8 mouse cellular contexts compared by ENCODE assay signal in genomic region chr15:10872322-10872967, GRCm38 (mm10).
DNase-seq lines count a peak whose midpoint lies in the region; ATAC-seq and TF ChIP-seq lines count a peak whose summit lies in the region.

No protein-coding gene starts in this region.

- 20% methylated on average over 12 of the region's 13 CpGs for WGBS in midbrain, embryonic 11.5 days

- H3K36me3 ChIP-seq in midbrain, embryonic 11.5 days (ENCODE audit: control insufficient read depth, insufficient read depth, low read length): no peaks in the 10 kb centered on the region

- no peaks in the 10 kb centered on the region for H3K9me3 ChIP-seq in midbrain, embryonic 11.5 days (ENCODE audit: control insufficient read depth, low read length)

- peaks cover 35% of the 10 kb centered on the region for H3K4me1 ChIP-seq in bone marrow macrophage, adult 2 months (ENCODE audit: control insufficient read depth, insufficient read depth, low read length)
- no peaks in the 10 kb centered on the region for H3K4me1 ChIP-seq in midbrain, embryonic 11.5 days (ENCODE audit: control insufficient read depth, insufficient read depth, low read length)

- no peak overlapping the region for H3K4me2 ChIP-seq in midbrain, embryonic 11.5 days

- no peak for DNase-seq in layer of hippocampus, adult 2 months (ENCODE audit: low spot score in 2 of 2)
- DNase-seq in layer of hippocampus, adult 11-12 months (ENCODE audit: low spot score): no peak
- DNase-seq in induced T-regulatory cell, adult 2 months (ENCODE audit: low read depth): peak; percentile 45
- peak; percentile 86 for DNase-seq in midbrain, embryonic 11.5 days (ENCODE audit: low spot score, missing footprints)
- no peak for DNase-seq in left cerebral cortex, postnatal 14 days (ENCODE audit: low spot score in 2 of 2)
- DNase-seq in Muller cell, postnatal 12 days (ENCODE audit: inconsistent ontology term): no peak
- DNase-seq in thymus, adult 18-20 months: no peak

- no peak for TF ChIP-seq POLR2A in bone marrow macrophage, adult 2 months (IDR thresholded peaks at IDR 0.05; ENCODE audit: borderline replicate concordance, low read depth, low read length)

- ATAC-seq in midbrain, embryonic 11.5 days (ENCODE audit: low FRiP score): peak; percentile 62

- TF ChIP-seq CTCF in layer of hippocampus, adult 2 months (conservative IDR thresholded peaks at IDR 0.05): peak; percentile 86
- peak; percentile 95 for TF ChIP-seq CTCF in bone marrow macrophage, adult 2 months (IDR thresholded peaks at IDR 0.05; ENCODE audit: low read depth, low read length)

- no peak overlapping the region for H3K27ac ChIP-seq in layer of hippocampus, adult 2 months
- H3K27ac ChIP-seq in bone marrow macrophage, adult 2 months (ENCODE audit: insufficient read depth, low read depth, low read length): peak overlapping the region; percentile 31; the same call in 1 of the 2 replicates
- H3K27ac ChIP-seq in midbrain, embryonic 11.5 days (ENCODE audit: low read depth, low read length): no peak overlapping the region

- no peaks in the 10 kb centered on the region for H3K27me3 ChIP-seq in midbrain, embryonic 11.5 days (ENCODE audit: control insufficient read depth, insufficient read depth, low read length)

- H3K9ac ChIP-seq in midbrain, embryonic 11.5 days (ENCODE audit: low read length): no peak overlapping the region

- H3K4me3 ChIP-seq in layer of hippocampus, adult 2 months: no peak overlapping the region
- no peak overlapping the region for H3K4me3 ChIP-seq in bone marrow macrophage, adult 2 months (ENCODE audit: insufficient read depth, low read length)
- no peak overlapping the region for H3K4me3 ChIP-seq in midbrain, embryonic 11.5 days (ENCODE audit: low read depth, low read length)

- intact Hi-C loops in left cerebral cortex, postnatal 14 days (cut with DNase I): no loop called here

Comparison
In these comparisons a context has a peak if more than half of its experiments do, and no peak if none do; other contexts are left out.
1. DNase-seq: peak in induced T-regulatory cell, adult 2 months (single experiment) and midbrain, embryonic 11.5 days (single experiment); none in layer of hippocampus, adult 2 months (0 of 2), layer of hippocampus, adult 11-12 months (single experiment), left cerebral cortex, postnatal 14 days (0 of 2), Muller cell, postnatal 12 days (single experiment) and thymus, adult 18-20 months (0 of 2).